Mouse (Mus musculus): ENCODE data around the gene Zswim5. TPM values are rescaled to one million over a fixed set of nuclear protein-coding genes. Genes with fewer than 3 reads are reported as not detected.

The Zswim5 gene
- total RNA-seq, 4 experiments from 2014 or later = 0.05 to 0.17 (median 0.07) TPM

DNA sequence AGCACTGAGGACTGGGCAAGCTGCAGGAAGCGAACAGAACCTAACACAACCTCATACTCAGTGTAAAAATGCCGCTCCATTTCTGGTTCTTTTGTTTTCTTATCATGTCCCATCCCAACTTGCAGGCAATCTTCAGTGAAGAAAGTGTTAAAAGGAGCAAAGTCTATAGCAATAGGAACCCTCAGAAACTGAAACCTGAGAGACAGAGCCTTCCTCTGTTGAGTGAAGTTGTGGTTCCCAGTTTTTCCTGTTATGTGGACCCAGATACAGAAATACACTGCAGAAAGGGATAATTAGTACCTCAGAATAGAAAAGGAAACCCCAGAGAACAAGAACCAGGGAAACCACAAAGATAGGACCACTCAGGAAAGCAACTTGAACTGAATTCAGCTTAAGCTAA is 36.1 kb downstream of the Zswim5 start:
- DNase-seq (ENCODE audit: low spot score in 2 of 2) = no peak

DNA sequence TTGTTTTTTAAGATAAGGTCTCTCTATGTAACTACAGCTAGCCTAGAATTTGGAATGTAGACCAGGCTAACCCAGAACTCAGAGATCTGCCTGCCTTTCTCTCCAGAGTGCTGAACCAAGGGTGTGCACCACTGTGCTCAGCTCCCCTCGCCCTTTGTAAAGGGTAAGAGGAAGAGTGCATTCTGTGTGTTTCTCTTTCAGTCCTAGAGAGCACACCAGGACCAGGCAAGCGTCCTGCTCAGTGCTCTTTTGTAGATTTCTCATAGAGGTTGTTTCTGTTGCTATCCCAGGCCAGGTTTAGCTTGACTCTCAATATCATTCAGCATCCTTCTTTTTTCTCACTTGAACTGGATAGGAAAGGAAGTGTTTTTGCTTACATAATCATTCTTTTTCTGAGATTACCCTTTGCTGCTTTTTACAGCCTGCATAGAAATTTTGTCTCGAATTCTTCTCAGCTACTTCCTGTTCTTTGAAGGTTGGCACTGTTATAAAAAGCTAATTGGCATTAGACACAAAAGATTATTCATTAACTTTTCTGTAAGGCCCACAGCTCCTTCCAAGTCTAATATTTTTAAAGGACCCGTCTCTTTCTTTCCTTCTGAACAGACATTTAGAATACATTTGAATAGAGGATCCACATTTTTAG is 51.0 kb downstream of the Zswim5 start:
- DNase-seq (ENCODE audit: low spot score in 2 of 2) = no peak

DNA sequence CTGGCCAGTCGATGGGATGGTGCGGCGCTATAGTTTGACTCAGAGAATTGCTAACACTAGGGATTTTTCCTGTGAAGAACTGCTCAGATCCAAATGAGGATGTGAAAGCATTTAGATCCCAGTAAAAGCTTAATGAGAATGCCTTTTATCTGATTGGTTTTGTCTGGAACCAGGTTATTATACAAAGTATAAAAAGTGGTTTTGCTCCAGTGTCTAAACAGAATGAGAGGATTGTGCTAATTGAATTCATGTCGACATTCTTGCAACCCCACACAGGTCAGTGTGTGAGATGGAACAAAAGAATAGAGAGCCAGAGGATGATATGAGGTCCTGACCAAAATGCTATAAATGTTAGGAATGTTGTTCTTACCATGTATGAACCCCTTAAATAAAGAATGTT is 62.4 kb downstream of the Zswim5 start:
- no peak for DNase-seq (ENCODE audit: low spot score in 2 of 2)

DNA sequence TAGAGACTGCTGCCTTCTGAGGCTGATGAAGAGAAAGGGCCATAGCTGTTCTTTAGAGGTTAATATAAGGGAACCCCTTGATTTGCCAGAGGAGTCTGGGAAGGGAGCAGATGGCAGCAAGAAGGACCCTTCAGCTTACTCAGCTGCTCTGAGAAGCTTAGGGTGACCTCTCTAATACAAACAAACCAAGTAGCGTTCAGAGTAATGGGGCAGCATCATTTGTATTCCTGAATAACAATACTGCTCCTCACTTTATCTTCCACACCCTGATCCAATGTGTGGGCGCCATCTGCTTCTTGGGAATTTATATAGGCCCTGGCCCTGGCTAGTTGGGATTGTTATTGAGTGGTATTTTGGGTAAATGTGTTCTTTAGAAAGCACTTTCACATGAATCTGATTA is 65.5 kb downstream of the Zswim5 start:
- DNase-seq (ENCODE audit: low spot score in 2 of 2) = no peak

DNA sequence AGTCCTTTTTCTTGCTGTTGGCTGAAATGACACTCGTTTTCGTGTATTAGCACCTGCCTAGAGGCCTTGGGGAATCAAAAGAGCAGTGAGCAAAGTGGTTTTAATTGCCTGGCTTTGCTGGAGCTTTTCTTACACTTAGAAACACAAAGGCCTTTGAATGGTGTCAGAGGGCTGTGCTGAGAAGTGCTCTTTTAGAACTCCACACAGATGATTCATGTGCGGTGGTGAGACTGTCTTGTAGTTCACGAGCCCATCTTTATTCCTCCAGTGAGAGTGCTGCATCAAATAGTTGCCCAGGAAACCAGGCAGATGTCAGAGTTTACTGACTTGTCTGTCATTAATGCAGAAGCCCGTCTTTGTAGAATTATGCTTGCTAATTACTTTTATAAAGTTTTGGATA is 66.9 kb downstream of the Zswim5 start:
- no peak for DNase-seq (ENCODE audit: low spot score in 2 of 2)

DNA sequence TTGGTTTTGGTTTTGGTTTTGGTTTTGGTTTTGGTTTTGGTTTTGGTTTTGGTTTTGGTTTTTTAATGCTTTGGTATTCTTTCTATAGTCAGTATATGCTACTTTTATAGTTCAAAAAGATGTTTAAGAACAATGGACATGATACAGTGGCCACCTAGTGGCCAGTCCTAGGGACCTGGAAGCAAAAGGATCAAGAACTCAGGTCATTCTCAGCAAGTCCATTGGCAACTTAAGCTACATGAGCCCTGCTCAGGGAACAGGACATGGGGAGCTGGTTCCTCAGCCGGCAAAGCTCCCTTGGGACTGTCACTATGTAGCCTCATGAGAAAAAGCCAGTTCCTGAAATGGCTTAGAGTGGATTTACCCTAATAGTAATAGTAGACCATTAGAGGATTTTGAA is 74.5 kb downstream of the Zswim5 start:
- DNase-seq (ENCODE audit: low spot score in 2 of 2) = no peak

DNA sequence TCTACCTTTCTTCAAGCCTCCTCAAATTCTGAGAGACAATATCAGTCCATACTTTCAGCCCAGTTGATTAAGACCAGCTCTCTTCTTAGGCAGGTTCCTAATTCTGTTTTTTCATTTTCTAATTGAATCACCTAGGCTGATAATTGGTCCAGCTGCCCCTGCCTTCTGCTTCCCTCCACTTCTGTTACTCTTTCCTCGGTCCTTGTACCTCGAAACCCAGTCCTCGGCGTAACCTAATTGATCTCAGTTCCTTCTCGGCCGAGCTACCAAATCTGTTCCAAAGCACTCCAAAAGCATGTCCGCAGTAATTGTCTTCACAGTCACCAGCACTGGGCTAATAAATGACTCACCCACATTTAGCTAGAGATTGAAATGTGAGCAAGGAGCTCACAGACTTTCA is 77.8 kb downstream of the Zswim5 start:
- DNase-seq (ENCODE audit: low spot score in 2 of 2) = no peak

DNA sequence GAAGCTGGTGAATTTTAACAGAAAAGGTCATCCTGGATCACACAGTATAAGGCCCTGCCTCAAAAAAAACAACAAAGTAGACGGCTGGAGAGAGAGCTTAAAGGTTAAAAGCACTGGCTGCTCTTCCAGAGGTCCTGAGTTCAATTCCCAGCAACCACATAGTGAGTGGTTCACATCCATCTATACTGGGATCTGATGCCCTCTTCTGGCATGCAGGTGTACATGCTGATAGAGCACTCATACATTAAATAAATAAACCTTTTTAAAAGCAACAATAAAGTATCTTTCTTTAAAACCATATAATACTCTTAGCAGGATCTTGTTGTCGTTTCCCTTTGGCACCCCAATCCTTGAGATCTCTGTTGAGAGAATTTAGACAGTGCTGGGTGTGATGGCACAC is 99.3 kb downstream of the Zswim5 start:
- no peak for DNase-seq (ENCODE audit: low spot score in 2 of 2)

DNA sequence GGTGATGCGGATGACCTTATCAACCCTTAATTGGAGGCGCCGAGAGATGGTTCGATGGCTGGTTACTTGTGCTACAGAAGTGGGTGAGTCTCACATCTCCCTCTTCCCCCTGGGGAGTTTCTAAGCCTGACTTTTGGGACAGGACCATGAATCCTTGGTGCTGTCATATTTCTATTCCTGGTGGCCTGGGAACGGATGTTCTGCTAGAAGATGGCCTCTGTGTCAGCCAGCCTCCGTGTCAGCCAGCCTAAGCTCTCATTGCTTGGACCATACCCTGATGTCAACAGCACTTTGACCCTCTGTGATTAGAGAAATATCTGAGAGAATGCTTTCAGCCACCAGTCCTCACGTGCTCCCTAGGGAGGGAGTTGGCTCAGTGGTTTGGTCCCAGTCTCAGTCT is 108.5 kb downstream of the Zswim5 start:
- no peak for DNase-seq (ENCODE audit: low spot score in 2 of 2)

DNA sequence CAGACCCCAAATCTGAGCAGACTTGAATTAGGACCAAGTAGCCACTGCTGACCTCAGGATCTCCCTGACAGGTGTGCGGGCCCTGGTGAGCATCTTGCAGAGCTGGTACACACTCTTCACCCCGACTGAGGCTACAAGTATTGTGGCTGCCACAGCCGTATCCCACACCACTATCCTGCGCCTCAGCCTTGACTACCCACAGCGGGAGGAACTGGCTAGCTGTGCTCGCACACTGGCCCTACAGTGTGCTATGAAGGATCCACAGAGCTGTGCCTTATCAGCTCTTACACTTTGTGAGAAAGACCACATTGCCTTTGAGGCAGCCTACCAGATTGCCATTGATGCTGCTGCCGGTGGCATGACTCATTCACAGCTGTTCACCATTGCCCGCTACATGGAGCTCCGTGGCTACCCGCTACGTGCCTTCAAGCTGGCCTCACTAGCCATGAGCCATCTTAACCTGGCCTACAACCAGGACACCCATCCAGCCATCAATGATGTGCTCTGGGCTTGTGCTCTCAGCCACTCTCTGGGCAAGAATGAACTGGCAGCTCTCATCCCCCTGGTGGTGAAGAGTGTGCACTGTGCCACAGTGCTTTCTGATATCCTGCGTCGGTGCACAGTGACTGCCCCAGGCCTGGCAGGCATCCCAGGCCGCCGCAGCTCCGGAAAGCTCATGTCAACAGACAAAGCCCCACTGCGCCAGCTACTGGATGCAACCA is 109.4 kb downstream of the Zswim5 start:
- DNase-seq (ENCODE audit: low spot score in 2 of 2) = peak in 1 of 2 experiments; percentile 42

DNA sequence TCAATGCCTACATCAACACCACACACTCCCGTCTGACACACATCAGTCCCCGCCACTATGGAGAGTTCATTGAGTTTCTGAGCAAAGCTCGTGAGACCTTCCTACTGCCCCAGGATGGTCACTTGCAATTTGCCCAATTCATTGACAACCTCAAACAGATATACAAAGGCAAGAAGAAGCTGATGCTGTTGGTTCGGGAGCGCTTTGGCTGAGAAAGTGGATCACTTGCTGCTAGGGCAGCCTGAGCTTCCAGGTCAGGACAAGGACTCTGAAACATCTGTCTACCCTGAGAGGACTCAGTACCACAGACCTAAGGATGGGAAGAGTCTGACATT is 109.9 kb downstream of the Zswim5 start:
- no peak for DNase-seq (ENCODE audit: low spot score in 2 of 2)

DNA sequence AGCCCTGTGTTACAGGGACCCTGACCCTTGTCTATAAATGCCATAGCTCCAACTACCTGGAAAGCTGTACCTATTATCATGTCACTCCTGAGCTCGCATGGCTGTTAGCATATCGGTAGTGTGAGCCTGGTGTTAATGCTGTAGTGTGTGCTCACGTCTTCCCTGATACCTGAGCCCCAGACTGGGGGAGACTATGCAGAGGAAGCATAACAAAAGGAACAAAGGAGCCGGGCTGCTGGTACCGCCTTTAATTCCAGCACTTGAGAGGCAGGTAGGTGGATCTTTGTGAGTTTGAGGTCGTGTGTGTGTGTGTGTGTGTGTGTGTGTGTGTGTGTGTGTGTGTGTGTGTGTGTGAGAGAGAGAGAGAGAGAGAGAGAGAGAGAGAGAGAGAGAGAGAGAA is 112.6 kb downstream of the Zswim5 start:
- DNase-seq (ENCODE audit: low spot score in 2 of 2) = no peak

DNA sequence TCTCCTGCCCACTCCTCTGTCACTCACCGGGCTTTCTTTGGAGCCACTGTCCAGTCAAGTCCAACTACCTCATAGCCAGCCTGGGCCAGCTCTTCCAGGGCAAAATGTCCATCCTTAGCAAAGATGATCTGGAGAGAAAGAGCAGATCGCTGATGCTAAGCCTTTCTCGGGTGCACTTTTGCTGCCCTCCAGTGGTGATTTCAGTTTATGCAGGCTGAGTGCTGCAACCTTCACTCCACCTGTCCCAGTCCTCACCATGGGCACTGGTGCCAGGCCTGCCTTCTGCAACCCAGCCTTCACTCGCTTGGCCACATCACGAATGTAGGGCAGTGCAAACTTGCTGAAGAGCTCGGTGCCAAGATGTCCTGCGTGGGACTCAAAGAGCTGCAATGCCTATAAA is 114.2 kb downstream of the Zswim5 start:
- DNase-seq (ENCODE audit: low spot score in 2 of 2) = peak; percentile 76

DNA sequence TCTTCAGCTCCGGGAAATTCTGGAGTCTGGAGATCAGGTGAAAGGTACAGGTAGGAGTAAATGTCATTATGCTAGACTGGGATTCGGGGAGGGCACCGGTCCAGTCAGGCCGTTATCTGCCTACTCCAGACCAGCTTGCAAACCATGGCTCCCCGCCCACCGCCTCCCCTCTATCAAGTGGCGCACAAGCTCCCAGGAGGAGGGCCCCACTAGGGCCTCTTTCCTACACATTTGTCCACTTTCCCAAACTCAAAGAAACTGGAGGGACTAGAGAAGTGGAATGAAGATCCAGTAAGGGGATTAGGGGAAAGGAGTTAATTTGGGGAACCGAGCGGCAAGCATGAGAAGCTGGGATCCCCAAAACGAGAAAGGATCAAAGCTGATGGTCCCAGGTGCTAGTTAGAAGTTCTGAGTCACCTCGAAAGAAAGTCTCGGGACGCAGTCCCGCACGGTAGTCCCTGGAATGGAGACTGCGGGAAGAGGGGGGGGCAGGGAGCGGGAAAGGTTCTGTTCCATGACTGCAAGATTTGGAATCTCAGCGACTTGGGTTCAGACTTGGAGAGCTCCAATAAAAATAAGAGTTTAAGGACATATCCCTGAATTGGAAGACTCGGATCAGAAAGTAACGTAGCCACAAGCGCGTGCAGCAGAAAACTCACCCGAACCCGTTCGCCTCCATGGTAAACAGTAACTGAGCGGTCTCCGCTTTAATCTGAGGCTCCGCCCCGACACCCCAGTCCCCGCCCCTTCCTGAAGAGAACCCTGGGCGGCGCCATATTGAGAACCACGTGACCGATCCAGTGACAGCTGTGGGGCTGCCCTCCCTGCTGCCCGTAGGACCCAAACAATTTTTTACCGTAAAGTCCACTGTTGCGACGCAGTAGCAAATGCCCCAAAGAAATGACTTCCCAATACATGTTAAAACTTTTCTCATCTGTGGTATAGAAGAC is 116.8 kb downstream of the Zswim5 start, which contains the start of gene Urod:
Gene Urod (minus strand): TSS at position 742 of the 950 bp plus-strand sequence.
- DNase-seq (ENCODE audit: low spot score in 2 of 2) = peak; percentile 93 to 94

DNA sequence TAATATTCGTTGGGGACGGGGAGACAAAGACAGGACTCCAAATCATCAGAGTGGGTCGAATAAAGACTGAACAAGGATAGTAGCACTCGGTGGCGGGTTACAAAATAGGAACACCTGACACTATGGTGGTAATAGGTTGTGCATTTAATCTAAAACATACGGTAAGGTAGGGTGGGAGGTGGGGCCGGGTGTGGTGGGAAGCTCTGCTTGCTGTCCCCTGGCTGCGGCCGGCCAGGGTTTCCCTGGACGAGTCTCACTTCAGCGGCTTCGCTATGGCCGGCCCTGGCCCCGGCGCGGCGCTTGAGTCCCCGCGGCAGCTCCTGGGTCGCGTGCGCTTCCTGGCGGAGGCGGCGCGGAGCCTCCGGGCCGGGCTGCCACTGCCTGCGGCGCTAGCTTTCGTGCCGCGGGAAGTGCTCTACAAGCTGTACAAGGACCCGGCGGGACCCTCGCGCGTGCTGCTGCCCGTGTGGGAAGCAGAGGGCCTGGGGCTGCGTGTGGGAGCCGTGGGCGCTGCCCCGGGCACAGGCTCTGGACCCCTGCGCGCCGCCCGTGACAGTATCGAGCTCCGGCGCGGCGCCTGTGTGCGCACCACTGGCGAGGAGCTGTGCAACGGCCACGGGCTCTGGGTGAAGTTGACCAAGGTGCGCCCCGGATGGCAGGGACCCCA is 118.1 kb downstream of the Zswim5 start, which contains the start of gene Hectd3:
Gene Hectd3 (plus strand): TSS at position 187 of the 667 bp plus-strand sequence.
- DNase-seq (ENCODE audit: low spot score in 2 of 2) = peak in 1 of 2 experiments; percentile 40

DNA sequence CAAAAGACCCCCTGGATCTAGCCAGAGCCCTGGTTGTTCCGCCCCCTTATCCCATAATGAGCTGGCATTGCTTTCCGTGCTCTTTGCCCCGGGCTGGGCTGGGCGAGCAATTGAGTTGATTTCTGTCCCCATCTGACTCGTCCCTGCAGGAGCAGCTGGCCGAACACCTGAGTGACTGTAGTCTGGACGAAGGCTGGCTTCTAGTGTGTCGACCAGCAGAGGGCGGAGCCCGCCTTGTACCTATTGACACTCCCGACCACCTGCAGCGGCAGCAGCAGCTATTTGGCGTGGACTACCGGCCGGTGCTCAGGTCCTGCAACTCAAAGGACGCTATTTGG is 118.6 kb downstream of the Zswim5 start:
- DNase-seq (ENCODE audit: low spot score in 2 of 2) = peak in 1 of 2 experiments; percentile 34

DNA sequence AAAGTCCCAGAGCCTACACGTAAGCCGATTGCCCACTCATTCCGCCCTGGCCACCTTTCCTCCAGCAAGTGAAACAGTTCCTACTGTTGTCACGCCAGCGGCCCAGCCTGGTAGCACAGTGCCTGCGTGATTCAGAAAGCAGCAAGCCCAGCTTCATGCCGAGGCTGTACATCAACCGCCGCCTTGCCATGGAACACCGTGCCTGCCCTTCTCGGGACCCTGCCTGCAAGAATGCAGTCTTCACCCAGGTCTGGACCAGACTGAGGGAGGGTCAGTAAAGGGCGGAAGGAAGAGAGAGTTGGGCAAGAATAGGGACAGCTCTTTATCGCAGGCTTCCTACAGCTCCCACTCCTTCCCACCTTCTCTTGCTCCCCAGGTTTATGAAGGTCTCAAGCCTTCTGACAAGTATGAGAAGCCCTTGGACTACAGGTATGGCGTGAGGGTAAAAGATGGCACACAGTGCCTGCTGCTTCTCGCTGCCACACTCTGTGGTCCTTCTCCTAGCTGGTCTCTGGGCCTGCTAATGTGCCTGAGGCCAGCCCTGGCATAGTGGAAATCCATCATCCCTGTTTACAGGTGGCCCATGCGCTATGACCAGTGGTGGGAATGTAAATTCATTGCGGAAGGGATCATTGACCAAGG is 122.5 kb downstream of the Zswim5 start:
- no peak for DNase-seq (ENCODE audit: low spot score in 2 of 2)

DNA sequence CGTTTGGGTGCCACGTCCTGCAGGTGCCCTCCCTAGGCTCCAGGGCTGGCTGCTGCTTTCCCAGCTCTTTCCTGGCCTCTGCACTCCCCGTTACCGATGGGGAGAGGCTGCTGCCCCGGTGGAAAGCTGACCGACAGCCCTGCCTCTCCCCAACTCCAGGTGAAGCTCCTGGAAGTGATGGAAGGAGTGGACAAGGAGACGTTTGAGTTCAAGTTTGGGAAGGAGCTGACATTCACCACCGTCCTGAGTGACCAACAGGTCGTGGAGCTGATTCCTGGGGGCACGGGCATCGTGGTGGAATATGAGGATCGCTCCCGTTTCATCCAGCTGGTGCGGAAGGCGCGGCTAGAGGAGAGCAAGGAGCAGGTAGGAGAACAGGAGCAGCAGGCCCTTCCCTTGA is 124.8 kb downstream of the Zswim5 start:
- no peak for DNase-seq (ENCODE audit: low spot score in 2 of 2)

DNA sequence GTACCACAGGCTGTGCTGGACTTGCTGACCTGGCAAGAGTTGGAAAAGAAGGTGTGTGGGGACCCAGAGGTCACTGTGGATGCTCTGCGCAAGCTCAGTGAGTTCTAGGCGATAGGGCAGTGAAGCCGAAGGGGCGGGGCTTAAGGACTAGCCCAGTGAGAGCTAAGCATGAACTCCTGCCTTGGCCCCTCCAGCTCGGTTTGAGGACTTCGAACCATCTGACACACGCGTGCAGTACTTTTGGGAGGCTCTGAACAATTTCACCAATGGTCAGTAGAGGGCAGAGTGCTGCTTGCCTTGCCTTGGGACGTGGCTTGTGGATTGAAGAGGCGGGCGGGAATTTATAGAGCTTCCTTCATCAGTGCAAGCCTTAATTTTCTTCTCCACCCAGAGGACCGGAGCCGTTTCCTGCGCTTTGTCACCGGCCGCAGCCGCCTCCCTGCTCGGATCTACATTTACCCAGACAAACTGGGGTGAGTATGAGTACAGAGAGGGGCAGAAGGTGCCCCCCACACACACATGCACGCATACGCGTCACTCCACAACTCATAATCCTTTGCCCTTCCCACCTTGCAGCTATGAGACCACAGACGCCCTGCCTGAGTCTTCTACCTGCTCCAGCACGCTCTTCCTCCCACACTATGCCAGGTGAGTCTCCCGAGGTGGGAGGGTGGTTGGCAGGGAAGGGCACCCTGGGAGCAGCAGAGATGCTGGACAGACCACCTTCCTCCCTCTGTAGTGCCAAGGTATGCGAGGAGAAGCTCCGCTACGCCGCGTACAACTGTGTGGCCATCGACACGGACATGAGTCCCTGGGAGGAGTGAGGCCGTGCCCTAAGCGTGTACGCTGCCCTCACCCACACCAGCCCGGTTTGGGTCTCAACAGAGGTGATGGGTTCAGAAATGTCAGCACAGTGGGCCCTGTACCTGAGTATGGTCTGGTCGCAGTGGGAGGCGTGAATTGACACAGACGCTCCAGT is 125.7 kb downstream of the Zswim5 start:
- peak in 1 of 2 experiments; percentile 40 for DNase-seq (ENCODE audit: low spot score in 2 of 2)

DNA sequence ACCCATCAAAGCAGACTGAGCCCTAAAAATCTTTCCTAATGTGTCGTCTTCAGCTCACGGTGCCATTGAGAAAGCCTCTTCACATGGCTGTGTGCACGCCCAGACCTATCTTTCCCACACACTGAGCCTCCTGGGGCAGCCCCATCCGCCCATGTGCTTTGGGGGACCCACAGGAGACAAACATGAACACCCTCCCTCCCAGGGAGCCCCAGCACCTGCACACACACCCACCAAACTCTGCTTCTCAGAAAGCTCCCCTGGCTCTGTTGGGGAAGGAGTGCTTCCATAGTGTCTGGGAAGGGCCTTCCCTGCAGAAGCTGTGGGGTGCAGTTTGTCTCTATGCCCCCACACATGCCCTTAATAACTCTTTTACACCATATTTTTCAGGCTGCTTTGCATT is 127.5 kb downstream of the Zswim5 start:
- no peak for DNase-seq (ENCODE audit: low spot score in 2 of 2)
